Mouse (Mus musculus): ENCODE results near the gene Nrgn. TPM values are rescaled to one million over a fixed set of nuclear protein-coding genes. Genes with fewer than 3 reads are reported as not detected.

Nrgn gene
- polyA plus RNA-seq, 1 experiment from 2014 or later: 0.89 TPM

DNA sequence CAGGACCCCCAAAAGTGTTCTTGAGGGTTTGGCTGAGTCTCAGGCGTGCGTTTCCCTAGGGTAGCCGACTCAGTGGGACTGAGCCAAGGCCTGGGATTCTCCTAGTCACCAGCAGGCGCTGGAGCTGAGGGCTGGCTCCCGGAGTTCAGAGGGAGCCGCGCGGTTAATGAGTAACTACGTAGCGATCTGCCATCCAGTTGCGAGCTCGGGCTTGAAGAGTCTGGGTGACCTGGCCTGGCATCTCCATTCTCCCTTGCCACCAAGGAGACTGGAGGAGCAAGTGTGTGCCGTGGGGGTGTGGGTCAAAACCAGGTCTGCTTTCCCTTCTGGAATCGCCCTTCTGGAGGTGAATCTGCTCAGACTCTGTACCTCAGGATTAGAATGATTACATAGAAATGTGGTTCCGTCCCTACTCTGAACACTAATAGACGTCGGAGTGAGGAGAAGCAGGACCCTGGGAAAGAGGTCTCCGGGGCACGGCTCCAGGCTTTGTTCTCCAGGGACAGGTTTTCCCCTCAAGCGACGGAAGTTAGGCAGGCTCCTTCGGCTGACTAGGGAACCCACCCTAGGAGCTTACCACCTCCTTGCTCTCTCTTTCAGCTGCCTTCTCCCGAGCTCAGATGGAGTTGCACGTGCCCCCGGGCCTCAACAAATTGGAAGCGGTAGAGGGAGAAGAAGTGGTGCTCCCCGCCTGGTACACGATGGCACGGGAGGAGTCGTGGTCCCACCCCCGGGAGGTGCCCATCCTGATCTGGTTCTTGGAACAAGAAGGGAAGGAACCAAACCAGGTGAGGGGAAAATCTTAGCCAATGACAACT, 21.6 kb downstream of the Nrgn start:
- Histone ChIP-seq H3K27me3 (ENCODE audit: low read depth, poor library complexity, severe bottlenecking) (peaks cover 74% of the 10 kb centered on the region), H3K9me3 (replicated peaks) (no peaks in the 10 kb centered on the region), H3K27ac (peak overlapping the region; percentile 6), H3K4me1 (peaks cover 40% of the 10 kb centered on the region), H3K4me3 (peak overlapping the region; percentile 47), H3K36me3 (peaks cover 2% of the 10 kb centered on the region)
- DNase-seq (ENCODE audit: low spot score): peak; percentile 76
- WGBS: 2% methylated on average over 31 of the region's 31 CpGs

DNA sequence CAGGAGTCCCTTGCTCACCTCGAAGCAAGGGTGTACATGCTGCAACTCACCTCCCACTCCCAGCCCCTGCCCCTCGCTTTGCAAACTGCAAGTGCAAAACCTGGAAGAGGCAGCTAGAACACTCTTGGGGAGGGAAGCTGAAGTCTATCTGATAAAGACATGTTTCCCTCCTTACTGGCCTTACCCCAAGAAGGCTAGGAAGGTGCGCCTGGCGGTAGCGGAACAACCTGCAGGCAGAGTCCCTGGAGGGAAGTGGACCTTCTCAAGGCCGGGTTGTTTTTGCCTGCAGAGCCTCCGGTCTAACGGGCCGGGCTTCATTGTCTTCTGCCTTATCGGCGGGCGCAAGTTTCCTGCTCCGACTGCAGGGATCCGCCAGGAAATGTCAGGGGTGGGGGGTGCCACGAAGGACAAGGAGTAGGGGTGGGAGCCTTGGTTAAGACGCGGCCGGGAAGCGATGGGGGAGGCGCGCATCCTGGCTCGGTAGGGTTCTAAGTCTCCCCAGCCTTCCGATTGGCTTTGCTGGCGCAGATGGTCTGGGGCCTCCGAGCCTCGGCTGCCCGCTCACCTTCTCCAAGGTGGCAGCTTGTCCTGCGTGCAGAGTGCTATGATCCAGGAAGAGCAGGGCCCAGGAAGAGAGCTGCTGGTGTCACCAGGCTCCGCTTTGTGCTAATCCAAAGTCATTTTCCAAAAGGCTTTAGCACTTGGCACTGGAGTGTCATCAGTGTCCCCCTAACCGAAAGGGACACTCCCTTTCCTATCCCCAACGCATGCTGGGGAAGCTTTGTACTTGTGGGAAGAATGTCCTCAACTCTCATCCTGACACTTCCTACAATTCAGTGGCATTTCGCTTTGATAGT, 22.4 kb downstream of the Nrgn start:
- Histone ChIP-seq H3K27me3 (ENCODE audit: low read depth, poor library complexity, severe bottlenecking) (peaks cover 83% of the 10 kb centered on the region), H3K27ac (peak overlapping the region; percentile 6), H3K4me3 (peak overlapping the region; percentile 47), H3K4me1 (peaks cover 40% of the 10 kb centered on the region), H3K36me3 (peaks cover 11% of the 10 kb centered on the region), H3K9me3 (replicated peaks) (no peaks in the 10 kb centered on the region)
- DNase-seq (ENCODE audit: low spot score): peak; percentile 63
- WGBS: under 1% methylated on average over 32 of the region's 32 CpGs

DNA sequence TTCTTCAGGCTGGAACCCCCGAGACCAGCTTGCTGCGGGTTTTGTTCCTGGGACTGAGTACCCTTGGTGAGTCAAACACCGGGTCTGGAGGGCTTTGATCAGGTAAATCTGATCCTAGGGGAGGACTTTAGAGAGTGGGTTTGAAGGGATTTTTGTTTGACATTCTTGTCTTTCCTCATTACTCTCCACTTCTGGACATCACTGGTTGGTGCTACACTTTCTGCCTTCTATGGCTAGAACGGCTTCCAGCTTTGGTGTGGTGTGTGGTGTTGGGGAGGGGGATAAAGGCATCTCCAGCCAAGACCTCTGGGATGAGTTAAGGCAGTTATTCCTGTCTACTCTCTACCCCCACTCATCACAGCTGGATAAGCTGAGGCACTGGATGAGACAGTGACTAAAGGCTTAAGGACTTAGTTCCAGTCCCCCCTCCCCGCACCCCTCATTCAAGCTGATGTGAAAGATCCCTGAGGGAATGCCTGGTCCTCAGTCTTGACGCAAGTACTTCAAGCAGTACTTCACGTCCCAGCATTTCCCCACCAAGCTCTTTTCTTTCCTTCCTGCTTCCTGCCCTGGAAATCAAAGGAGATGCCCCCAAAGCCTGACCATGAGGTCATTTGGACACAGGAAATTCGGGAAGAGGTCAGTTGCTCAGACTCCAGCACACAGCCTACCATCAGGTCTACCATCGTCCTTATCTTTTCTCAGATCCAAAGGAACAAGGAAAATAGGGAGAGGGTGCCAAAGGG, 24.3 kb downstream of the Nrgn start:
- Histone ChIP-seq H3K9me3 (replicated peaks) (no peaks in the 10 kb centered on the region), H3K36me3 (peaks cover 25% of the 10 kb centered on the region), H3K4me3 (peak overlapping the region; percentile 39), H3K4me1 (peaks cover 40% of the 10 kb centered on the region), H3K27ac (no peak overlapping the region), H3K27me3 (ENCODE audit: low read depth, poor library complexity, severe bottlenecking) (peaks cover 79% of the 10 kb centered on the region)
- no peak for DNase-seq (ENCODE audit: low spot score)
- WGBS: 21% methylated on average over 9 of the region's 9 CpGs

DNA sequence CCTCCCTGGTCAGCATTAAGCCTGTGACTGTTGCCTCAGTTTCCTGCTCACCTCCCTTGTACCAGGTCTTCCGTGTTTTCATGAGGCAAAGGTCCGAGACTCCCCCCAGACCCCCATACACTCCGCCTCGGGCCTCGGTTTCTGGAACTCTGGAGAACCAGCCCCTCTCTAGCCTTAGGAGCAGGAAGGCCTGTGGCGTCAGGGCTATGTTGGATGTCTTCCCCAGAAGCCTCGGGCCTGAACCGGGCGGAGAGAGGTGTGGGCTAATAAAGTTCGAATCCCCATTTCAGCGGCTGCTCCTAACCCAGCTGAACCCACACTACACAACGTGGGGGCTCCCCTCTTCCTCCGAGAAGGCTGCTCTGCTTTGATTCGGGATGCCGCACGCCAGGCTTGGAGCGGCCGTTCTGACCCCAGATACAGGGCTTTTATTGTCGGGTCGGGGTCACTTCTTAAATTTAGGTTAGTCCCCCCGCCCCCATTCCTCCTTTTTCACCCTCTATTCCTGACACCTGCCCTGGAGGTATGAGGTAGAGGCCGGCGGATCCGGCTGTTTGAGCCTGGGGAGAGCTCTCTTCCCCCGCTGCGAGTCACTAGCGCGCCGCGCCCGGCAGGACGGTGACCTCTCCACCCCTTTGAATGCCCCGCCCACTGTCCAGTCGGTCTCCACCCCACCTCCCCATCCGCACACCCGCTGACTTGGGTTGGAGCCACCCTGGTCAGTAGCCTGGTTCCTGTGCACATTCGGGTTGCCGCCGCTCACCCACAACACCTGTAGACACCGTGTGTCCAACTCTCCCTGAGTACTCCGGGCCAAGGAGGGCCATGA, 25.1 kb downstream of the Nrgn start, which contains the start of gene Esam:
TSS of gene Esam (plus strand) at position 683 of the 829 bp plus-strand sequence.
- no peaks in the 10 kb centered on the region for H3K9me3 ChIP-seq (replicated peaks)
- H3K27me3 ChIP-seq (ENCODE audit: low read depth, poor library complexity, severe bottlenecking): peaks cover 74% of the 10 kb centered on the region
- DNase-seq (ENCODE audit: low spot score): peak; percentile 54
- H3K4me1 ChIP-seq: peaks cover 40% of the 10 kb centered on the region
- peak within 1 kb of the TSS; percentile 39 for H3K4me3 ChIP-seq
- H3K36me3 ChIP-seq: peaks cover 33% of the 10 kb centered on the region
- 2% methylated on average over 41 of the region's 41 CpGs for WGBS
- no peak within 1 kb of the TSS for H3K27ac ChIP-seq

DNA sequence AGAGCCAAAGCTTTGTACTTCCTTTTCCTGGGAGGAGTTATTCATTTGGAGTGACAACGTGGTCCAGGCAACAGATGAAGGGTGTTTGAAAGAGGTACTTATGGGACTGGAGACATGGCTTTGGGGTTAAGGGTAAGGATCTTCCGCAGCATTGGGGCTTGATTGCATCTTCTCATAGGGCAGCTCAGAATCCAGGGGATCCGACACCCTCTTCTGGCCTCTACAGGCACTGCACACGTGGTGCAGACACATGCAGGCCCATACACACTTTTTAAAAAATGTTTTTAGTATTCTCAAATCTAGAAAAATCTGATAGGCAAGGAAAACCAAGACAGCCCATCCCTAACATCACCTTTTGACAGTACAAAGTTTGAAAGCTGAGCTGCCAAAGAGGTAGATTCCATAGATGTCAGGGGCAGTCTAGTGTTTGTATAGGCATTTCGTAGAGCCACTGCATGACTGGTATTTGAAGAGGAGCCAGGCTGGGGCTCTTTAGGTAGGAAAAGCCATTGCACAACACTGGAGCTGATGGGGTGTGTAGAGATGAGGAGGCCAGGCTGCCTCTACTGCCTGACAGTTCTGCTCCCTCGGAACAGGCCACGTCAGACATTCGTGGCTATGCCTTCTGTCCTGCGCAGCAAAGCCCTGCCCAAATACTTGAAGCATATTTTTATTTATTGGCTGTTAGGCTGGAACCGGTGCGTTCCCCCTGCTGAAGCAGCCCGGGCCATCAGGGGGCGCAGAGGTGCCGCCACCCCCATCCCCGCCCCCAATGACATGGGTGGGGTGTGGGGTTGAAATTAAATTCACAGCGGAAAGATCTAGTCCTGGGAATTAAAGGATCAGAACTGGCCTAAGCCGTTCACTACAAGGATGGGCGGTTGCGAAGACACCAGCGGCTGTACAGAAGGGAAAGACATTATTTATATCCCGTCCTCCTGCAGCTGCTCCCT, 26.0 kb downstream of the Nrgn start:
- peak; percentile 45 for DNase-seq (ENCODE audit: low spot score)
- peaks cover 42% of the 10 kb centered on the region for H3K36me3 ChIP-seq
- WGBS: 22% methylated on average over 21 of the region's 21 CpGs
- no peaks in the 10 kb centered on the region for H3K9me3 ChIP-seq (replicated peaks)
- H3K27me3 ChIP-seq (ENCODE audit: low read depth, poor library complexity, severe bottlenecking): peaks cover 65% of the 10 kb centered on the region
- H3K4me1 ChIP-seq: peaks cover 39% of the 10 kb centered on the region
- peak overlapping the region; percentile 39 for H3K4me3 ChIP-seq
- no peak overlapping the region for H3K27ac ChIP-seq

DNA sequence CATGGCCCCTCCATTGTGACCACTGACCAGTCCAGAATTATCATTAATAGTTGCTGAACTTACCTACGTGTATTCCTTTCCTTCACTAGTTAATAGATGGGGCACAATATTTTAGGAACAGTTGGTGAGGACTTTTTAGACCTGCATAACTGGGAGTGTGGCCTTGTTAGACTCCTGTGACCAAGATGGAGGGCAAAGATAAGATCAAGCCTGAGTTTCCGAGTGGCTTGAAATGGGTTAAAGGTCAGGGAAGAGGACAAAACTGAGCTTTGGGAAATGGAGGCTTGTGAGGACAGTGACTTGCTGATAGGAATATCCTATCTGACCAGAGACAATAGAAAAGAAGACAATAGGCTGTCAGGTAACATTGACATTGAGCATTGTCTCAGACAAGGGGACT, 27.2 kb downstream of the Nrgn start:
- no peak overlapping the region for H3K27ac ChIP-seq
- H3K4me3 ChIP-seq: no peak overlapping the region
- no peak for DNase-seq (ENCODE audit: low spot score)
- peaks cover 53% of the 10 kb centered on the region for H3K36me3 ChIP-seq
- peaks cover 26% of the 10 kb centered on the region for H3K4me1 ChIP-seq
- peaks cover 53% of the 10 kb centered on the region for H3K27me3 ChIP-seq (ENCODE audit: low read depth, poor library complexity, severe bottlenecking)
- WGBS: 91% methylated on average over 2 of the region's 2 CpGs
- no peaks in the 10 kb centered on the region for H3K9me3 ChIP-seq (replicated peaks)

DNA sequence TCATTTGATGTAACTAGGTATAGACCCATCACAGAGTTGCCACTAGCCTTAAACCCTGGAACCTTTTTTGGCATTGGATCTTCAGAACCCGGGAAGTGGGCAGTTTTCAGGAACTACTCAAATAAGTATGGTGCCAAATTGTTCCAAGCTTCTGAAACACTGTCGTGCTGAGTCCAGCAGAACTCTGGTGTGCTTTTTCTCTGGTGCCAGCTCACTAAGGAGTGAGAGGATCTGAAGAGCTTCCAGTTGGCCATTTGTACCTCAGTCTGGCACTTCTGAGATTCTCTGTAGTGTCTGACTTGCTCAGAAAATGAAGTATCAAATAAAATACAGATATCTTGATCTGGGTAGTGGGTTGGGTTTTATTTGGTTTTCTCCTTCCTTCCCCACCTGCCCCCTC, 32.7 kb downstream of the Nrgn start:
- Histone ChIP-seq H3K27ac (no peak overlapping the region), H3K27me3 (ENCODE audit: low read depth, poor library complexity, severe bottlenecking) (no peaks in the 10 kb centered on the region), H3K9me3 (replicated peaks) (no peaks in the 10 kb centered on the region), H3K4me1 (no peaks in the 10 kb centered on the region), H3K36me3 (peaks cover 61% of the 10 kb centered on the region), H3K4me3 (no peak overlapping the region)
- WGBS: 94% methylated on average over 2 of the region's 2 CpGs
- no peak for DNase-seq (ENCODE audit: low spot score)

DNA sequence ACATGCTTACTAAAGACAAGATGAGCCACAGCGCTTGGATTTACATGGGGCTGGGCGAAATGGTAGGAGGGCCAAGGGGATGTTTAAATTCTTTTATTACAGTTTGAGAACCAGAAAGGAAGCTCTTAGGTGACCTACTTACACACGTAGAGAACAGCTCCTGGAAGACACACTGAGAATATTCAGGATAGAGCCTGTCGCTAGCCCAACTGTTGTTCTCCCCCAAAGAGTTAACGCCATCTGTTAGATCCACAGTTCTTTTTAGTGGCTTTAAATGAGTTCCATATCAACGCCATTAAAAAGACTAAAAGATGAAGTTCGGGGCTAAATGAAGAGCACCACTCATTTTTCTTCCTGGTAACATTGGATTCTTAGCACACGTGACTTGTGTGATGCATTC, 33.7 kb downstream of the Nrgn start:
- no peak overlapping the region for H3K4me3 ChIP-seq

DNA sequence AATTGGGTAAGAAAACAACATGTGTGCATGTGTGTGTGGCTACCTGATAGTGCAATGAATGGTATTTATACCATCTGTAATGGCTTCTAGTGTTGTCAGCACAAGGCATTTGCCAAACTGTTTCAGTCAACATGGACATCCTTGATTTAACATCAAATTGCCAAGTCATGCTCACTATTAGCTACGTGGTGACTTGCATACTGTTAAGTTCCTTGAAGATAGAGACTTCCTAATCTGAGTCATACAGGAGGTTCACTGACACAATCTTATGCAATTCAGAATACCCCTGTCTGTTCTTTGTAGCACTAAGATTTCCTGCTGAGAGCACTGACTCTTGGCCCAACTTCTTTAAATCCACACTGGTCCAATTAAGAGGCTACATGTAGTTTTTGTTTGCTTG, 35.2 kb downstream of the Nrgn start:
- Histone ChIP-seq H3K27ac (no peak overlapping the region), H3K4me3 (no peak overlapping the region), H3K27me3 (ENCODE audit: low read depth, poor library complexity, severe bottlenecking) (no peaks in the 10 kb centered on the region), H3K36me3 (peaks cover 40% of the 10 kb centered on the region), H3K9me3 (replicated peaks) (no peaks in the 10 kb centered on the region), H3K4me1 (no peaks in the 10 kb centered on the region)
- no peak for DNase-seq (ENCODE audit: low spot score)
- WGBS: 83% methylated on average over 1 of the region's 1 CpGs

More for the DNA sequence above, 33.7 kb downstream of the Nrgn start:
- Histone ChIP-seq H3K27ac (no peak overlapping the region), H3K4me1 (no peaks in the 10 kb centered on the region), H3K9me3 (replicated peaks) (no peaks in the 10 kb centered on the region), H3K36me3 (peaks cover 52% of the 10 kb centered on the region), H3K27me3 (ENCODE audit: low read depth, poor library complexity, severe bottlenecking) (no peaks in the 10 kb centered on the region)
- WGBS: 91% methylated on average over 8 of the region's 8 CpGs
- DNase-seq (ENCODE audit: low spot score): no peak

DNA sequence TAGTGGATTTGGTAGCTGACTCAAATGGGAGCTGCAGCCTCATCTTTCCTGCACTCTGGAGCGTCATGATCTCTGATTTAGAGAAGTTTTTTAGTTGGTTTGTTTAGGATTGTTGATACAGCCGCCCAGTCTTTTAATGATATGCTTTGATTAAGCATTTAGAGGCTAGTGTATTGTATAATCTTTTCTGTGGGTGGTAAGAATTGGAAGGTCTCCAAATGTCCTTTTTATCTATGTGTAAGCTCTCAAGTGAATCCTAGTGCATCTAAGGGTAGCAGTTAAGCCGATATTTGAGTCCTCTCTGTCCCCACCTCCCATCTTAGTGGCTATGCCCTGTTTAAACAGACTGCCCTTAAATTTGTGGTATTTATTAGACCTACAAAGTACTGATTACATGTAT, 38.2 kb downstream of the Nrgn start:
- Histone ChIP-seq H3K27ac (no peak overlapping the region), H3K36me3 (peaks cover 12% of the 10 kb centered on the region), H3K9me3 (replicated peaks) (no peaks in the 10 kb centered on the region), H3K27me3 (ENCODE audit: low read depth, poor library complexity, severe bottlenecking) (no peaks in the 10 kb centered on the region), H3K4me3 (no peak overlapping the region), H3K4me1 (no peaks in the 10 kb centered on the region)
- WGBS: 91% methylated on average over 3 of the region's 3 CpGs
- DNase-seq (ENCODE audit: low spot score): no peak

DNA sequence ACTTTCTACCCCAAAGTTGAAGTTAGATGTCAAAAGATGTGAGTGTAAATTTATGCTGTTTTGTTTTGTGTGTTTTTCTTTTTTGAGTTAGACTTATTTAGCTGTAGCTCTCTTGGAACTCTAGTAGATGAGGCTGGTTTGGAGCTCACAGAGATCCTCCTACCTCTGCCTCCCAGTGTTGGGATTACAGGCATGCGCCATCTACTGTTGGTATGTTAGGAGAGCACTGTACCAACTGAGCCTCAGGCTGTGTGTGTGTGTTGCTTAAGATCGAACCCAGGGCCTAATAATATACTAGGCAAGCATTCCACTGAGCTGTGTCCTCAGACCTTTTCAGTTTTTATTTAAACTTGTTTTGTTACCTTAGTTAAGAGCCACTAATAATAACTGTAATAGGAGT, 40.6 kb downstream of the Nrgn start:
- no peak for DNase-seq (ENCODE audit: low spot score)
- Histone ChIP-seq H3K27me3 (ENCODE audit: low read depth, poor library complexity, severe bottlenecking) (no peaks in the 10 kb centered on the region), H3K27ac (no peak overlapping the region), H3K36me3 (peaks cover 6% of the 10 kb centered on the region; the same call in 1 of the 2 replicates), H3K4me1 (no peaks in the 10 kb centered on the region), H3K9me3 (replicated peaks) (no peaks in the 10 kb centered on the region), H3K4me3 (no peak overlapping the region)
- 90% methylated on average over 2 of the region's 2 CpGs for WGBS

Data from limb, embryonic 10.5 days (tissue).